Mouse (Mus musculus): ENCODE data around the gene Apbb2. TPM values are rescaled to one million over a fixed set of nuclear protein-coding genes. Genes with fewer than 3 reads are reported as not detected.

Apbb2 gene
- total RNA-seq, 2 experiments from 2014 or later: 67.6 to 69.2 TPM

GRCm38 (mm10) chr5:66323603-66324002 is 295.0 kb downstream of the Apbb2 start:
- intact Hi-C loops (cut with DNase I): loop anchor here (2.0 to 5.0 kb wide), 2 partner anchors 44 to 61 kb away; no protein-coding TSS in a partner anchor

GRCm38 (mm10) chr5:66323131-66323530 is 295.5 kb downstream of the Apbb2 start:
- DNase-seq: no peak
- intact Hi-C loops (cut with DNase I): loop anchor here (2.0 to 5.0 kb wide), 2 partner anchors 44 to 60 kb away; no protein-coding TSS in a partner anchor

More at GRCm38 (mm10) chr5:66323603-66324002, 295.0 kb downstream of the Apbb2 start:
- peak; percentile 74 to 75 for DNase-seq

- no peak for DNase-seq
- intact Hi-C loops (cut with DNase I): loop anchor here (5.0 kb wide), 2 partner anchors 38 to 47 kb away; no protein-coding TSS in a partner anchor
Measured at GRCm38 (mm10) chr5:66319827-66320404, 298.7 kb downstream of the Apbb2 start.

GRCm38 (mm10) chr5:66319341-66319740 is 299.2 kb downstream of the Apbb2 start:
- peak; percentile 36 to 69 for DNase-seq
- intact Hi-C loops (cut with DNase I): loop anchor here (5.0 kb wide), 1 partner anchor 37 kb away; no protein-coding TSS in a partner anchor

GRCm38 (mm10) chr5:66315791-66316190 is 302.8 kb downstream of the Apbb2 start:
- no peak for DNase-seq
- intact Hi-C loops (cut with DNase I): loop anchor here (5.0 kb wide), 1 partner anchor 33 kb away; no protein-coding TSS in a partner anchor

- DNase-seq: no peak
- intact Hi-C loops (cut with DNase I): no loop called here
Measured at GRCm38 (mm10) chr5:66310806-66311205, 307.8 kb downstream of the Apbb2 start.

GRCm38 (mm10) chr5:66310328-66310727 is 308.3 kb downstream of the Apbb2 start:
- no peak for DNase-seq
- intact Hi-C loops (cut with DNase I): no loop called here

- intact Hi-C loops (cut with DNase I): no loop called here
- no peak for DNase-seq
Measured at GRCm38 (mm10) chr5:66305511-66305910, 313.1 kb downstream of the Apbb2 start.

GRCm38 (mm10) chr5:66304300-66305067 is 314.1 kb downstream of the Apbb2 start:
- intact Hi-C loops (cut with DNase I): no loop called here
- no peak for DNase-seq

- no peak for DNase-seq
- intact Hi-C loops (cut with DNase I): no loop called here
Measured at GRCm38 (mm10) chr5:66302873-66303272, 315.7 kb downstream of the Apbb2 start.

- DNase-seq: no peak
- intact Hi-C loops (cut with DNase I): no loop called here
Measured at GRCm38 (mm10) chr5:66302085-66302815, 316.3 kb downstream of the Apbb2 start.

GRCm38 (mm10) chr5:66300576-66300975 is 318.0 kb downstream of the Apbb2 start:
- intact Hi-C loops (cut with DNase I): no loop called here
- no peak for DNase-seq

GRCm38 (mm10) chr5:66298856-66299255 is 319.7 kb downstream of the Apbb2 start:
- DNase-seq: no peak
- intact Hi-C loops (cut with DNase I): no loop called here

- DNase-seq: no peak
- intact Hi-C loops (cut with DNase I): no loop called here
Measured at GRCm38 (mm10) chr5:66296116-66296515, 322.5 kb downstream of the Apbb2 start.

GRCm38 (mm10) chr5:66294952-66295351 is 323.6 kb downstream of the Apbb2 start:
- intact Hi-C loops (cut with DNase I): no loop called here
- no peak for DNase-seq

- no peak for DNase-seq
- intact Hi-C loops (cut with DNase I): no loop called here
Measured at GRCm38 (mm10) chr5:66294106-66294625, 324.4 kb downstream of the Apbb2 start.

GRCm38 (mm10) chr5:66280742-66281141 is 337.8 kb downstream of the Apbb2 start:
- no peak for DNase-seq
- intact Hi-C loops (cut with DNase I): loop anchor here (5.0 kb wide), 2 partner anchors 37 to 87 kb away; no protein-coding TSS in a partner anchor

GRCm38 (mm10) chr5:66279650-66280049 is 338.9 kb downstream of the Apbb2 start:
- no peak for DNase-seq
- intact Hi-C loops (cut with DNase I): loop anchor here (5.0 kb wide), 2 partner anchors 38 to 88 kb away; no protein-coding TSS in a partner anchor

GRCm38 (mm10) chr5:66274417-66274816 is 344.2 kb downstream of the Apbb2 start:
- DNase-seq: no peak
- intact Hi-C loops (cut with DNase I): no loop called here

GRCm38 (mm10) chr5:66271141-66271540 is 347.4 kb downstream of the Apbb2 start:
- no peak for DNase-seq
- intact Hi-C loops (cut with DNase I): no loop called here

GRCm38 (mm10) chr5:66269616-66270015 is 349.0 kb downstream of the Apbb2 start:
- intact Hi-C loops (cut with DNase I): loop anchor here (10.0 kb wide), 1 partner anchor 395 kb away; no protein-coding TSS in a partner anchor
- peak; percentile 47 to 50 for DNase-seq
